Mouse (Mus musculus) granulocyte monocyte progenitor cell, adult 5-6 weeks (primary cell): ENCODE results near the gene Rcvrn. TPM values are rescaled to one million over a fixed set of nuclear protein-coding genes. Genes with fewer than 3 reads are reported as not detected.

Experiments used
- ATAC-seq: replicated peaks from 2 replicates; pipeline ENCODE4 v1.8.0; 2016; ENCODE audit warnings: mild to moderate bottlenecking, moderate TSS enrichment, inconsistent platforms; ENCODE audit not compliant: poor library complexity, severe bottlenecking
- total RNA-seq, 2 experiments: library from RNA; stranded (forward) in 1 of 2; stranded (reverse) in 1 of 2; fragments of 200-712, 200-1000 nt in 1 of 2; fragments of >200 nt in 1 of 2; fragmentation: Nextera tagmentation in 1 of 2; gene quantifications; 2 replicates each; pipeline ENCODE4 v1.2.3; 2014 to 2017

The Rcvrn gene
- total RNA-seq, 2 experiments from 2014 or later: not detected

GRCm38 (mm10) chr11:67667531-67668332, 27.4 kb upstream of the Rcvrn start:
- ATAC-seq: no peak

GRCm38 (mm10) chr11:67668460-67669007, 26.6 kb upstream of the Rcvrn start:
- no peak for ATAC-seq

GRCm38 (mm10) chr11:67670031-67670430, 25.1 kb upstream of the Rcvrn start:
- ATAC-seq: no peak

GRCm38 (mm10) chr11:67672140-67672539, 23.0 kb upstream of the Rcvrn start:
- no peak for ATAC-seq

- peak; percentile 90 for ATAC-seq
Measured at GRCm38 (mm10) chr11:67675562-67676540, 19.3 kb upstream of the Rcvrn start.

GRCm38 (mm10) chr11:67679300-67679699, 15.8 kb upstream of the Rcvrn start:
- ATAC-seq: no peak

- no peak for ATAC-seq
Measured at GRCm38 (mm10) chr11:67679930-67680329, 15.2 kb upstream of the Rcvrn start.

- ATAC-seq: no peak
Measured at GRCm38 (mm10) chr11:67681871-67682270, 13.3 kb upstream of the Rcvrn start.

GRCm38 (mm10) chr11:67686109-67686508, 9.0 kb upstream of the Rcvrn start:
- ATAC-seq: no peak

- ATAC-seq: no peak
Measured at GRCm38 (mm10) chr11:67712976-67713375, 17.9 kb downstream of the Rcvrn start.

- no peak for ATAC-seq
Measured at GRCm38 (mm10) chr11:67715382-67715781, 20.3 kb downstream of the Rcvrn start.

GRCm38 (mm10) chr11:67721485-67721884, 26.4 kb downstream of the Rcvrn start:
- no peak for ATAC-seq

GRCm38 (mm10) chr11:67722399-67723156, 27.5 kb downstream of the Rcvrn start:
- ATAC-seq: no peak

GRCm38 (mm10) chr11:67723231-67724013, 28.3 kb downstream of the Rcvrn start:
- ATAC-seq: no peak

GRCm38 (mm10) chr11:67727095-67727494, 32.0 kb downstream of the Rcvrn start:
- ATAC-seq: no peak

GRCm38 (mm10) chr11:67728726-67729125, 33.6 kb downstream of the Rcvrn start:
- no peak for ATAC-seq

GRCm38 (mm10) chr11:67731056-67731455, 35.9 kb downstream of the Rcvrn start:
- no peak for ATAC-seq

GRCm38 (mm10) chr11:67733726-67734125, 38.6 kb downstream of the Rcvrn start:
- no peak for ATAC-seq

- ATAC-seq: no peak
Measured at GRCm38 (mm10) chr11:67734597-67734996, 39.5 kb downstream of the Rcvrn start.
